Mouse (Mus musculus): ENCODE data around the gene Scp2. TPM values are rescaled to one million over a fixed set of nuclear protein-coding genes. Genes with fewer than 3 reads are reported as not detected.

Gene Scp2
- total and polyA plus RNA-seq, 3 experiments, result 65.8 to 84.4 TPM; not detected in 1

DNA sequence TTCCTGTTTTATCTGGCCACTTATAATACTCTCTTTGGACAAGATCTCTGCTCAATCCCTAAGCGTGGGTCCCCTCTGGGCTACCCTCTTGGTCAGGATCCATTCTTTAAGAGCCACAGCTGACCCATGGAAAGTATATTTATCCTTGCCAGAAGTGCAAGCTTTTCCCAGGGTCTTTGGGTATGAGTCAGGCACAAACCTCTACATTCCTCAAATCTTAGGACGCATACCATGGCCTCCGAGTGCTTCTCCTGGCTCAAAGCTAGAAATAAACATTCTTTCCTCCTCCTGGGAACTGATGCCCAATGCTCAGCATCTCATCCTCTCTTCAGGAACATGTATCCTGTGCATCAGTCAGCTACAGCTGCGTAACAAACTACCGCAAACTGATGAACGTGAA, 149.8 kb downstream of the Scp2 start:
- Histone ChIP-seq H3K27me3 (ENCODE audit: control insufficient read depth in 1 of 2, insufficient read depth in 2 of 2, low read length in 2 of 2) (peaks cover 3 to 7% of the 10 kb centered on the region in 2 experiments), H3K4me3 (ENCODE audit: control insufficient read depth in 1 of 2, insufficient read depth in 1 of 2, low read depth in 2 of 2, low read length in 2 of 2) (no peak overlapping the region), H3K36me3 (ENCODE audit: control insufficient read depth in 1 of 2, insufficient read depth in 2 of 2, low read length in 2 of 2) (no peaks in the 10 kb centered on the region), H3K9me3 (replicated peaks; ENCODE audit: insufficient read depth, low read length) (no peaks in the 10 kb centered on the region), H3K79me2 (ENCODE audit: control insufficient read depth, insufficient read depth, low read length, poor library complexity) (no peaks in the 10 kb centered on the region), H3K4me1 (ENCODE audit: control insufficient read depth in 1 of 2, insufficient read depth in 2 of 2, low read length in 2 of 2) (no peaks in the 10 kb centered on the region), H3K9ac (ENCODE audit: control insufficient read depth, low read depth, low read length, poor library complexity, severe bottlenecking) (no peak overlapping the region), H3K27ac (ENCODE audit: control insufficient read depth, low read depth, low read length) (no peak overlapping the region)
- no peak for DNase-seq (ENCODE audit: low read depth, low spot score)
- TF ChIP-seq JUND (IDR thresholded peaks at IDR 0.05; ENCODE audit: low read depth, low read length) (no peak), USF2 (IDR thresholded peaks at IDR 0.05; ENCODE audit: borderline replicate concordance in 1 of 2, insufficient read depth in 1 of 2, low read depth in 1 of 2, low read length in 2 of 2) (no peak), MAX (IDR thresholded peaks at IDR 0.05; ENCODE audit: low read length) (no peak), TCF12 (IDR thresholded peaks at IDR 0.05; ENCODE audit: low read depth, low read length) (no peak), CTCF (IDR thresholded peaks at IDR 0.05 in 2 of 3, conservative IDR thresholded peaks at IDR 0.05 in 1 of 3; ENCODE audit: control insufficient read depth in 1 of 3, insufficient read depth in 1 of 3, low read depth in 2 of 3, low read length in 3 of 3, poor library complexity in 1 of 3, severe bottlenecking in 1 of 3) (no peak), MXI1 (IDR thresholded peaks at IDR 0.05; ENCODE audit: low read depth, low read length) (no peak), RCOR1 (IDR thresholded peaks at IDR 0.05; ENCODE audit: low read depth, low read length) (no peak), CHD2 (IDR thresholded peaks at IDR 0.05; ENCODE audit: low read length) (no peak)

Other genes with a start within 250 kb of the Scp2 start
- 14.0 and 16.1 TPM in 2 replicates for gene Cpt2, start 221.4 kb downstream of the Scp2 start, total RNA-seq (2012; rRNA removed)
- gene Cpt2, start 221.4 kb downstream of the Scp2 start, polyA plus RNA-seq (2012; ENCODE audit: insufficient read depth in 1 of 2, insufficient read length in 2 of 2, low read depth in 1 of 2, low replicate concordance in 2 of 2, missing spikeins in 1 of 2), result 10 to 100 TPM in 1 of 2 experiments, not detected in 1; 37.6 TPM
- gene Slc1a7, start 176.7 kb downstream of the Scp2 start, total RNA-seq (2012; rRNA removed), result not detected in 2 replicates
- under 1 TPM in 1 of 2 experiments, not detected in 1; 0.68 TPM for gene Slc1a7, start 176.7 kb downstream of the Scp2 start, polyA plus RNA-seq (2012; ENCODE audit: insufficient read depth in 1 of 2, insufficient read length in 2 of 2, low read depth in 1 of 2, low replicate concordance in 2 of 2, missing spikeins in 1 of 2)
- gene Podn, start 48.6 kb downstream of the Scp2 start, total RNA-seq (2012; rRNA removed), result not detected in 2 replicates
- gene Podn, start 48.6 kb downstream of the Scp2 start, polyA plus RNA-seq (2012; ENCODE audit: insufficient read depth in 1 of 2, insufficient read length in 2 of 2, low read depth in 1 of 2, low replicate concordance in 2 of 2, missing spikeins in 1 of 2), result under 1 TPM in 1 of 2 experiments, not detected in 1; 0.04 TPM
- gene Echdc2, start 20.4 kb upstream of the Scp2 start, total RNA-seq (2012; rRNA removed), result not detected in 2 replicates
- gene Echdc2, start 20.4 kb upstream of the Scp2 start, polyA plus RNA-seq (2012; ENCODE audit: insufficient read depth in 1 of 2, insufficient read length in 2 of 2, low read depth in 1 of 2, low replicate concordance in 2 of 2, missing spikeins in 1 of 2), result not detected
- gene Zyg11a, start 73.0 kb upstream of the Scp2 start, total RNA-seq (2012; rRNA removed), result not detected in 2 replicates
- gene Zyg11a, start 73.0 kb upstream of the Scp2 start, polyA plus RNA-seq (2012; ENCODE audit: insufficient read depth in 1 of 2, insufficient read length in 2 of 2, low read depth in 1 of 2, low replicate concordance in 2 of 2, missing spikeins in 1 of 2), result under 1 TPM in 1 of 2 experiments, not detected in 1; 0.18 TPM
- 7.7 and 8.4 TPM in 2 replicates for gene Zyg11b, start 156.1 kb upstream of the Scp2 start, total RNA-seq (2012; rRNA removed)
- 1 to 10 TPM in 1 of 2 experiments, not detected in 1; 9.2 TPM for gene Zyg11b, start 156.1 kb upstream of the Scp2 start, polyA plus RNA-seq (2012; ENCODE audit: insufficient read depth in 1 of 2, insufficient read length in 2 of 2, low read depth in 1 of 2, low replicate concordance in 2 of 2, missing spikeins in 1 of 2)
- 19.8 and 23.5 TPM in 2 replicates for gene Coa7, start 183.1 kb upstream of the Scp2 start, total RNA-seq (2012; rRNA removed)
- 10 to 100 TPM; 30.5 to 39.1 TPM for gene Coa7, start 183.1 kb upstream of the Scp2 start, polyA plus RNA-seq (2012; ENCODE audit: insufficient read depth in 1 of 2, insufficient read length in 2 of 2, low read depth in 1 of 2, low replicate concordance in 2 of 2, missing spikeins in 1 of 2)
- not detected in 2 replicates for gene Shisal2a, start 238.4 kb upstream of the Scp2 start, total RNA-seq (2012; rRNA removed)
- not detected for gene Shisal2a, start 238.4 kb upstream of the Scp2 start, polyA plus RNA-seq (2012; ENCODE audit: insufficient read depth in 1 of 2, insufficient read length in 2 of 2, low read depth in 1 of 2, low replicate concordance in 2 of 2, missing spikeins in 1 of 2)

Data from MEL (cell line).